8 mouse cellular contexts compared by ENCODE assay signal in genomic region chr11:98345253-98345652, GRCm38 (mm10). TPM values are rescaled to one million over a fixed set of nuclear protein-coding genes. Genes with fewer than 3 reads are reported as not detected.
DNase-seq lines count a peak whose midpoint lies in the region; ATAC-seq and TF ChIP-seq lines count a peak whose summit lies in the region.

No protein-coding gene starts in this region.

- no peak overlapping the region for H3K27ac ChIP-seq in embryonic facial prominence, embryonic 10.5 days (replicated peaks)
- H3K27ac ChIP-seq in limb, embryonic 14.5 days (replicated peaks; ENCODE audit: low read depth, low read length): no peak overlapping the region
- H3K27ac ChIP-seq in midbrain, embryonic 15.5 days: no peak overlapping the region
- H3K27ac ChIP-seq in stomach, embryonic 14.5 days (ENCODE audit: low read length): no peak overlapping the region

- H3K4me1 ChIP-seq in embryonic facial prominence, embryonic 10.5 days: peaks cover 37% of the 10 kb centered on the region
- H3K4me1 ChIP-seq in limb, embryonic 14.5 days (ENCODE audit: control insufficient read depth, insufficient read depth, low read length): peaks cover 16% of the 10 kb centered on the region
- H3K4me1 ChIP-seq in midbrain, embryonic 15.5 days: peaks cover 32% of the 10 kb centered on the region
- H3K4me1 ChIP-seq in stomach, embryonic 14.5 days (ENCODE audit: control insufficient read depth, insufficient read depth, low read length): peaks cover 13% of the 10 kb centered on the region

- 2% methylated on average over 14 of the region's 14 CpGs for WGBS in embryonic facial prominence, embryonic 10.5 days
- WGBS in limb, embryonic 14.5 days: 2% methylated on average over 14 of the region's 14 CpGs
- WGBS in midbrain, embryonic 15.5 days: 1% methylated on average over 14 of the region's 14 CpGs
- 3% methylated on average over 14 of the region's 14 CpGs for WGBS in stomach, embryonic 14.5 days

- no peak for ATAC-seq in limb, embryonic 14.5 days (ENCODE audit: low FRiP score, low read depth)
- no peak for ATAC-seq in midbrain, embryonic 15.5 days (replicated peaks)
- ATAC-seq in stomach, embryonic 14.5 days (ENCODE audit: insufficient number of reproducible peaks, insufficient read depth, low FRiP score, low read depth): no peak

- peak overlapping the region; percentile 37 for H3K4me2 ChIP-seq in limb, embryonic 14.5 days (replicated peaks; ENCODE audit: low read depth, low read length, severe bottlenecking)
- H3K4me2 ChIP-seq in midbrain, embryonic 15.5 days: peak overlapping the region; percentile 36
- peak overlapping the region; percentile 25; the same call in 1 of the 2 replicates for H3K4me2 ChIP-seq in stomach, embryonic 14.5 days (replicated peaks; ENCODE audit: low read depth, low read length)

- H3K9me3 ChIP-seq in embryonic facial prominence, embryonic 10.5 days: no peaks in the 10 kb centered on the region
- no peaks in the 10 kb centered on the region for H3K9me3 ChIP-seq in limb, embryonic 14.5 days (ENCODE audit: control insufficient read depth, low read length)
- no peaks in the 10 kb centered on the region for H3K9me3 ChIP-seq in midbrain, embryonic 15.5 days
- no peaks in the 10 kb centered on the region for H3K9me3 ChIP-seq in stomach, embryonic 14.5 days (ENCODE audit: control insufficient read depth, low read depth, low read length)

- no peaks in the 10 kb centered on the region for H3K36me3 ChIP-seq in embryonic facial prominence, embryonic 10.5 days (replicated peaks)
- H3K36me3 ChIP-seq in limb, embryonic 14.5 days (ENCODE audit: control insufficient read depth, insufficient read depth, low read length): no peaks in the 10 kb centered on the region
- no peaks in the 10 kb centered on the region for H3K36me3 ChIP-seq in midbrain, embryonic 15.5 days (replicated peaks)
- H3K36me3 ChIP-seq in stomach, embryonic 14.5 days (ENCODE audit: control insufficient read depth, insufficient read depth, low read length): no peaks in the 10 kb centered on the region

- no peak overlapping the region for H3K9ac ChIP-seq in limb, embryonic 14.5 days (ENCODE audit: low read depth, low read length, severe bottlenecking)
- no peak overlapping the region for H3K9ac ChIP-seq in midbrain, embryonic 15.5 days
- H3K9ac ChIP-seq in stomach, embryonic 14.5 days (replicated peaks; ENCODE audit: low read depth, low read length): no peak overlapping the region

- H3K27me3 ChIP-seq in embryonic facial prominence, embryonic 10.5 days (replicated peaks; ENCODE audit: low read depth, poor library complexity, severe bottlenecking): peaks cover 99% of the 10 kb centered on the region
- H3K27me3 ChIP-seq in limb, embryonic 14.5 days (ENCODE audit: control insufficient read depth, insufficient read depth, low read length): peaks cover 68% of the 10 kb centered on the region
- peaks cover 69% of the 10 kb centered on the region for H3K27me3 ChIP-seq in midbrain, embryonic 15.5 days (replicated peaks)
- peaks cover 48% of the 10 kb centered on the region for H3K27me3 ChIP-seq in stomach, embryonic 14.5 days (ENCODE audit: control insufficient read depth, insufficient read depth, low read length)

- peak overlapping the region; percentile 38 for H3K4me3 ChIP-seq in embryonic facial prominence, embryonic 10.5 days
- H3K4me3 ChIP-seq in limb, embryonic 14.5 days (replicated peaks; ENCODE audit: low read length): no peak overlapping the region
- no peak overlapping the region for H3K4me3 ChIP-seq in midbrain, embryonic 15.5 days
- H3K4me3 ChIP-seq in stomach, embryonic 14.5 days (ENCODE audit: low read depth, low read length): no peak overlapping the region

- no peak for TF ChIP-seq POLR2A in limb, embryonic 14.5 days (IDR thresholded peaks at IDR 0.05; ENCODE audit: borderline replicate concordance, extremely low read depth, insufficient read depth, insufficient read length)

- DNase-seq in 3134 (ENCODE audit: extremely low read depth, insufficient read length, low spot score): peak; percentile 72
- DNase-seq in adrenal gland, adult 2 months: peak; percentile 87
- DNase-seq in embryonic facial prominence, embryonic 10.5 days (ENCODE audit: low spot score): peak; percentile 86
- DNase-seq in heart, adult 18-20 months: peak; percentile 63 to 89
- peak; percentile 79 for DNase-seq in kidney, adult 11 months
- DNase-seq in limb, embryonic 14.5 days (ENCODE audit: low spot score): peak; percentile 53

RNA-seq across cellular contexts. Expression of gene Ppp1r1b, which starts 3.0 kb away (rescaled TPM):
- under 1 TPM; 0.17 to 0.55 TPM for total RNA-seq in adrenal gland, adult 2 months (2021)
- polyA plus RNA-seq in adrenal gland, adult 2 months (2012; rRNA removed): 0.22 and 0.37 TPM in 2 replicates
- polyA plus RNA-seq in embryonic facial prominence, embryonic 10.5 days (2016; fragmentation: Nextera tagmentation; extraction: Ambion mirVana): 0.26 and 0.30 TPM in 2 replicates
- 1 to 10 TPM; 4.3 to 5.1 TPM for total RNA-seq in heart, adult 18-20 months (2021)
- polyA plus RNA-seq in limb, embryonic 14.5 days (2012; rRNA removed): 3.5 and 3.6 TPM in 2 replicates
- polyA plus RNA-seq in limb, embryonic 14.5 days (2014; fragmentation: Nextera tagmentation; extraction: Ambion mirVana): 2.9 and 3.6 TPM in 2 replicates
- 2.0 and 4.0 TPM in 2 replicates for polyA plus RNA-seq in midbrain, embryonic 15.5 days (2015; fragmentation: Nextera tagmentation; extraction: Ambion mirVana)
- 8.7 and 10.7 TPM in 2 replicates for polyA plus RNA-seq in stomach, embryonic 14.5 days (2014; fragmentation: Nextera tagmentation; extraction: Ambion mirVana)

RNA-seq across cellular contexts. Expression of gene Stard3, which starts 12.9 kb away (rescaled TPM):
- total RNA-seq in adrenal gland, adult 2 months (2021): 10 to 100 TPM; 20.8 to 23.5 TPM
- 65.3 and 67.8 TPM in 2 replicates for polyA plus RNA-seq in adrenal gland, adult 2 months (2012; rRNA removed)
- 40.8 and 41.7 TPM in 2 replicates for polyA plus RNA-seq in embryonic facial prominence, embryonic 10.5 days (2016; fragmentation: Nextera tagmentation; extraction: Ambion mirVana)
- 10 to 100 TPM; 15.8 to 20.6 TPM for total RNA-seq in heart, adult 18-20 months (2021)
- polyA plus RNA-seq in limb, embryonic 14.5 days (2012; rRNA removed): 78.2 and 116 TPM in 2 replicates
- polyA plus RNA-seq in limb, embryonic 14.5 days (2014; fragmentation: Nextera tagmentation; extraction: Ambion mirVana): 36.9 and 42.6 TPM in 2 replicates
- polyA plus RNA-seq in midbrain, embryonic 15.5 days (2015; fragmentation: Nextera tagmentation; extraction: Ambion mirVana): 38.2 and 44.6 TPM in 2 replicates
- 42.6 and 43.7 TPM in 2 replicates for polyA plus RNA-seq in stomach, embryonic 14.5 days (2014; fragmentation: Nextera tagmentation; extraction: Ambion mirVana)

RNA-seq across cellular contexts. Expression of gene Neurod2, which starts 15.8 kb away (rescaled TPM):
- total RNA-seq in adrenal gland, adult 2 months (2021): not detected
- polyA plus RNA-seq in adrenal gland, adult 2 months (2012; rRNA removed): not detected in 2 replicates
- 0.08 TPM in 1 of 2 replicates, not detected in the other for polyA plus RNA-seq in embryonic facial prominence, embryonic 10.5 days (2016; fragmentation: Nextera tagmentation; extraction: Ambion mirVana)
- not detected for total RNA-seq in heart, adult 18-20 months (2021)
- 0.14 and 0.52 TPM in 2 replicates for polyA plus RNA-seq in limb, embryonic 14.5 days (2012; rRNA removed)
- not detected in 2 replicates for polyA plus RNA-seq in limb, embryonic 14.5 days (2014; fragmentation: Nextera tagmentation; extraction: Ambion mirVana)
- 6.5 and 9.0 TPM in 2 replicates for polyA plus RNA-seq in midbrain, embryonic 15.5 days (2015; fragmentation: Nextera tagmentation; extraction: Ambion mirVana)
- polyA plus RNA-seq in stomach, embryonic 14.5 days (2014; fragmentation: Nextera tagmentation; extraction: Ambion mirVana): not detected in 2 replicates

RNA-seq across cellular contexts. Expression of gene Tcap, which starts 38.4 kb away (rescaled TPM):
- total RNA-seq in adrenal gland, adult 2 months (2021): under 1 TPM; 0.31 to 0.32 TPM
- 0.46 and 0.54 TPM in 2 replicates for polyA plus RNA-seq in adrenal gland, adult 2 months (2012; rRNA removed)
- not detected in 2 replicates for polyA plus RNA-seq in embryonic facial prominence, embryonic 10.5 days (2016; fragmentation: Nextera tagmentation; extraction: Ambion mirVana)
- total RNA-seq in heart, adult 18-20 months (2021): 1,000 to 10,000 TPM; 1,636 to 2,096 TPM
- polyA plus RNA-seq in limb, embryonic 14.5 days (2012; rRNA removed): 12.3 and 13.2 TPM in 2 replicates
- 10.9 and 18.1 TPM in 2 replicates for polyA plus RNA-seq in limb, embryonic 14.5 days (2014; fragmentation: Nextera tagmentation; extraction: Ambion mirVana)
- polyA plus RNA-seq in midbrain, embryonic 15.5 days (2015; fragmentation: Nextera tagmentation; extraction: Ambion mirVana): 0.43 TPM in 1 of 2 replicates, not detected in the other
- 0.27 and 0.36 TPM in 2 replicates for polyA plus RNA-seq in stomach, embryonic 14.5 days (2014; fragmentation: Nextera tagmentation; extraction: Ambion mirVana)

RNA-seq across cellular contexts. Expression of gene Pnmt, which starts 41.0 kb away (rescaled TPM):
- total RNA-seq in adrenal gland, adult 2 months (2021): 100 to 1,000 TPM; 314 to 601 TPM
- 379 and 598 TPM in 2 replicates for polyA plus RNA-seq in adrenal gland, adult 2 months (2012; rRNA removed)
- 0.17 and 0.30 TPM in 2 replicates for polyA plus RNA-seq in embryonic facial prominence, embryonic 10.5 days (2016; fragmentation: Nextera tagmentation; extraction: Ambion mirVana)
- under 1 TPM; 0.84 to 0.90 TPM for total RNA-seq in heart, adult 18-20 months (2021)
- 1.4 and 2.2 TPM in 2 replicates for polyA plus RNA-seq in limb, embryonic 14.5 days (2012; rRNA removed)
- polyA plus RNA-seq in limb, embryonic 14.5 days (2014; fragmentation: Nextera tagmentation; extraction: Ambion mirVana): 0.51 and 1.3 TPM in 2 replicates
- 1.2 and 1.3 TPM in 2 replicates for polyA plus RNA-seq in midbrain, embryonic 15.5 days (2015; fragmentation: Nextera tagmentation; extraction: Ambion mirVana)
- not detected in 2 replicates for polyA plus RNA-seq in stomach, embryonic 14.5 days (2014; fragmentation: Nextera tagmentation; extraction: Ambion mirVana)
